Mouse (Mus musculus): Measurements from ENCODE around the gene Kansl3.

Kansl3 gene

GRCm38 (mm10) chr1:36321829-36322573 is 47.0 kb downstream of the Kansl3 start:
- peak; percentile 55 for DNase-seq (ENCODE audit: low read depth, low spot score)

GRCm38 (mm10) chr1:36321164-36321563 is 47.8 kb downstream of the Kansl3 start:
- no peak for DNase-seq (ENCODE audit: low read depth, low spot score)

- no peak for DNase-seq (ENCODE audit: low read depth, low spot score)
These were observed 53.2 kb downstream of the Kansl3 start for GRCm38 (mm10) chr1:36315776-36316100.

GRCm38 (mm10) chr1:36314959-36315775 is 53.8 kb downstream of the Kansl3 start:
- peak; percentile 48 for DNase-seq (ENCODE audit: low read depth, low spot score)

GRCm38 (mm10) chr1:36309498-36309901 is 59.5 kb downstream of the Kansl3 start:
- no peak for DNase-seq (ENCODE audit: low read depth, low spot score)

GRCm38 (mm10) chr1:36308966-36309475 is 60.0 kb downstream of the Kansl3 start:
- DNase-seq (ENCODE audit: low read depth, low spot score) = no peak

GRCm38 (mm10) chr1:36308451-36308901 is 60.5 kb downstream of the Kansl3 start:
- no peak for DNase-seq (ENCODE audit: low read depth, low spot score)

- peak; percentile 95 for DNase-seq (ENCODE audit: low read depth, low spot score)
These were observed 61.3 kb downstream of the Kansl3 start, which contains the start of gene Arid5a for GRCm38 (mm10) chr1:36307495-36308280. Arid5a (plus strand) TSS chr1:36307733.

- no peak for DNase-seq (ENCODE audit: low read depth, low spot score)
These were observed 61.9 kb downstream of the Kansl3 start for GRCm38 (mm10) chr1:36307121-36307494.

GRCm38 (mm10) chr1:36306120-36306519 is 62.9 kb downstream of the Kansl3 start:
- DNase-seq (ENCODE audit: low read depth, low spot score) = no peak

GRCm38 (mm10) chr1:36304764-36305163 is 64.2 kb downstream of the Kansl3 start:
- DNase-seq (ENCODE audit: low read depth, low spot score) = no peak

GRCm38 (mm10) chr1:36303381-36304320 is 65.3 kb downstream of the Kansl3 start:
- DNase-seq (ENCODE audit: low read depth, low spot score) = peak; percentile 84

- no peak for DNase-seq (ENCODE audit: low read depth, low spot score)
These were observed 66.0 kb downstream of the Kansl3 start for GRCm38 (mm10) chr1:36302957-36303356.

- no peak for DNase-seq (ENCODE audit: low read depth, low spot score)
These were observed 66.7 kb downstream of the Kansl3 start for GRCm38 (mm10) chr1:36302273-36302672.

GRCm38 (mm10) chr1:36300486-36300885 is 68.5 kb downstream of the Kansl3 start:
- no peak for DNase-seq (ENCODE audit: low read depth, low spot score)

GRCm38 (mm10) chr1:36299676-36300075 is 69.3 kb downstream of the Kansl3 start:
- DNase-seq (ENCODE audit: low read depth, low spot score) = no peak

- no peak for DNase-seq (ENCODE audit: low read depth, low spot score)
These were observed 69.9 kb downstream of the Kansl3 start for GRCm38 (mm10) chr1:36299126-36299525.

GRCm38 (mm10) chr1:36298107-36298506 is 70.9 kb downstream of the Kansl3 start:
- no peak for DNase-seq (ENCODE audit: low read depth, low spot score)

- DNase-seq (ENCODE audit: low read depth, low spot score) = peak; percentile 52
These were observed 72.4 kb downstream of the Kansl3 start for GRCm38 (mm10) chr1:36296466-36297149.

GRCm38 (mm10) chr1:36294402-36294801 is 74.6 kb downstream of the Kansl3 start:
- no peak for DNase-seq (ENCODE audit: low read depth, low spot score)

All from 3T3-L1 (cell line).